In genomic region chr7:110801028-110801427, GRCm38 (mm10) we compare ENCODE assay signal across 8 mouse cellular contexts. TPM values are rescaled to one million over a fixed set of nuclear protein-coding genes. Genes with fewer than 3 reads are reported as not detected.
DNase-seq lines count a peak whose midpoint lies in the region; ATAC-seq and TF ChIP-seq lines count a peak whose summit lies in the region.

No protein-coding gene starts in this region.

- H3K79me2 ChIP-seq in MEL (ENCODE audit: control insufficient read depth, insufficient read depth, low read length, poor library complexity) = no peaks in the 10 kb centered on the region

- peak; percentile 86 for DNase-seq in MEL (ENCODE audit: low read depth, low spot score)
- peak; percentile 64 for DNase-seq in c-Kit-positive CD71-negative TER-119-negative erythroid progenitor cells, embryonic 14.5 days (ENCODE audit: low read depth)
- peak; percentile 92 for DNase-seq in forebrain, embryonic 14.5 days (ENCODE audit: low spot score)
- DNase-seq in hindbrain, embryonic 11.5 days (ENCODE audit: low spot score) = peak; percentile 88
- peak; percentile 86 for DNase-seq in left cerebral cortex, adult 11 months (ENCODE audit: low spot score)
- peak; percentile 73 to 86 for DNase-seq in lung, postnatal 4 days
- peak; percentile 84 for DNase-seq in right cerebral cortex, adult 18-20 months
- DNase-seq in urinary bladder, adult 18-20 months (ENCODE audit: low spot score in 2 of 2) = peak; percentile 62 to 71

- H3K4me1 ChIP-seq in MEL (ENCODE audit: control insufficient read depth in 1 of 2, insufficient read depth in 2 of 2, low read length in 2 of 2) = no peaks in the 10 kb centered on the region
- no peaks in the 10 kb centered on the region for H3K4me1 ChIP-seq in forebrain, embryonic 14.5 days (ENCODE audit: control insufficient read depth, insufficient read depth, low read length)
- H3K4me1 ChIP-seq in hindbrain, embryonic 11.5 days (replicated peaks; ENCODE audit: control insufficient read depth, insufficient read depth, low read length) = no peaks in the 10 kb centered on the region

- H3K4me3 ChIP-seq in MEL (ENCODE audit: control insufficient read depth in 1 of 2, insufficient read depth in 1 of 2, low read depth in 2 of 2, low read length in 2 of 2) = no peak overlapping the region
- no peak overlapping the region for H3K4me3 ChIP-seq in forebrain, embryonic 14.5 days (ENCODE audit: low read depth, low read length)
- H3K4me3 ChIP-seq in hindbrain, embryonic 11.5 days (ENCODE audit: low read depth, low read length) = no peak overlapping the region

- under 1% methylated on average over 4 of the region's 4 CpGs for WGBS in forebrain, embryonic 14.5 days
- WGBS in hindbrain, embryonic 11.5 days = 2% methylated on average over 4 of the region's 4 CpGs

- H3K27ac ChIP-seq in MEL (ENCODE audit: control insufficient read depth, low read depth, low read length) = no peak overlapping the region
- no peak overlapping the region for H3K27ac ChIP-seq in forebrain, embryonic 14.5 days (ENCODE audit: low read depth, low read length)
- H3K27ac ChIP-seq in hindbrain, embryonic 11.5 days (ENCODE audit: low read depth, low read length) = no peak overlapping the region

- TF ChIP-seq CTCF in MEL (IDR thresholded peaks at IDR 0.05 in 2 of 3, conservative IDR thresholded peaks at IDR 0.05 in 1 of 3; ENCODE audit: control insufficient read depth in 1 of 3, insufficient read depth in 1 of 3, low read depth in 2 of 3, low read length in 3 of 3, poor library complexity in 1 of 3, severe bottlenecking in 1 of 3) = peak; percentile 90 to 98 (median 94)

- no peak for TF ChIP-seq EP300 in MEL (IDR thresholded peaks at IDR 0.05; ENCODE audit: low read depth in 1 of 2, low read length in 2 of 2)

- H3K4me2 ChIP-seq in forebrain, embryonic 14.5 days (ENCODE audit: low read length) = no peak overlapping the region
- no peak overlapping the region for H3K4me2 ChIP-seq in hindbrain, embryonic 11.5 days (replicated peaks; ENCODE audit: low read depth, low read length)

- H3K9ac ChIP-seq in MEL (ENCODE audit: control insufficient read depth, low read depth, low read length, poor library complexity, severe bottlenecking) = no peak overlapping the region
- no peak overlapping the region for H3K9ac ChIP-seq in forebrain, embryonic 14.5 days (ENCODE audit: low read length)
- no peak overlapping the region for H3K9ac ChIP-seq in hindbrain, embryonic 11.5 days (ENCODE audit: low read depth, low read length)

- H3K27me3 ChIP-seq in MEL (ENCODE audit: control insufficient read depth in 1 of 2, insufficient read depth in 2 of 2, low read length in 2 of 2) = no peaks in the 10 kb centered on the region
- H3K27me3 ChIP-seq in forebrain, embryonic 14.5 days (replicated peaks; ENCODE audit: control insufficient read depth, insufficient read depth, low read length) = no peaks in the 10 kb centered on the region
- H3K27me3 ChIP-seq in hindbrain, embryonic 11.5 days (ENCODE audit: control insufficient read depth, insufficient read depth, low read length) = no peaks in the 10 kb centered on the region

- no peaks in the 10 kb centered on the region for H3K9me3 ChIP-seq in MEL (replicated peaks; ENCODE audit: insufficient read depth, low read length)
- H3K9me3 ChIP-seq in forebrain, embryonic 14.5 days (replicated peaks; ENCODE audit: control insufficient read depth, low read length) = no peaks in the 10 kb centered on the region
- no peaks in the 10 kb centered on the region for H3K9me3 ChIP-seq in hindbrain, embryonic 11.5 days (ENCODE audit: control insufficient read depth, low read length)

- TF ChIP-seq RAD21 in MEL (IDR thresholded peaks at IDR 0.05; ENCODE audit: low read depth, low read length) = peak; percentile 98

- H3K36me3 ChIP-seq in MEL (ENCODE audit: control insufficient read depth in 1 of 2, insufficient read depth in 2 of 2, low read length in 2 of 2) = no peaks in the 10 kb centered on the region; a peak in 1 of 4 replicates
- no peaks in the 10 kb centered on the region for H3K36me3 ChIP-seq in forebrain, embryonic 14.5 days (ENCODE audit: control insufficient read depth, insufficient read depth, low read length)
- no peaks in the 10 kb centered on the region for H3K36me3 ChIP-seq in hindbrain, embryonic 11.5 days (ENCODE audit: control insufficient read depth, insufficient read depth, low read length)

- no peak for TF ChIP-seq POLR2A in MEL (IDR thresholded peaks at IDR 0.05; ENCODE audit: control insufficient read depth in 1 of 2, insufficient read depth in 1 of 2, low read depth in 1 of 2, low read length in 2 of 2, poor library complexity in 1 of 2)

- ATAC-seq in forebrain, embryonic 14.5 days = peak; percentile 63; the same call in 1 of the 2 replicates
- peak; percentile 58; the same call in 1 of the 2 replicates for ATAC-seq in hindbrain, embryonic 11.5 days (ENCODE audit: low FRiP score)

TF ChIP-seq in MEL, 35 proteins besides CTCF, POLR2A, EP300 and RAD21:
- no peak for TF ChIP-seq GABPA (IDR thresholded peaks at IDR 0.05; ENCODE audit: low read depth, low read length)
- TF ChIP-seq SIN3A (IDR thresholded peaks at IDR 0.05; ENCODE audit: low read length) = 0 out of 2 replicates have a peak, but pooled peaks have one; percentile 35
- peak; percentile 97 for TF ChIP-seq ZC3H11A (IDR thresholded peaks at IDR 0.05; ENCODE audit: low read depth, low read length)
- no peak for TF ChIP-seq ETS1 (IDR thresholded peaks at IDR 0.05; ENCODE audit: low read depth, low read length)
- no peak for TF ChIP-seq ELF1 (IDR thresholded peaks at IDR 0.05; ENCODE audit: low read depth, low read length)
- no peak for TF ChIP-seq HCFC1 (IDR thresholded peaks at IDR 0.05; ENCODE audit: low read depth, low read length)
- TF ChIP-seq JUND (IDR thresholded peaks at IDR 0.05; ENCODE audit: low read depth, low read length) = no peak
- TF ChIP-seq MAX (IDR thresholded peaks at IDR 0.05; ENCODE audit: low read length) = no peak
- peak; percentile 100 for TF ChIP-seq SMC3 (IDR thresholded peaks at IDR 0.05; ENCODE audit: low read depth, low read length)
- TF ChIP-seq TCF12 (IDR thresholded peaks at IDR 0.05; ENCODE audit: low read depth, low read length) = 0 out of 2 replicates have a peak, but pooled peaks have one; percentile 3
- no peak for TF ChIP-seq ZMIZ1 (IDR thresholded peaks at IDR 0.05; ENCODE audit: low read depth, low read length)
- TF ChIP-seq RCOR1 (IDR thresholded peaks at IDR 0.05; ENCODE audit: low read depth, low read length) = no peak

RNA-seq across cellular contexts. Expression of gene Ampd3, which starts 33.0 kb away (rescaled TPM):
- 11.7 and 14.8 TPM in 2 replicates for total RNA-seq in MEL (2012; rRNA removed)
- polyA plus RNA-seq in MEL (2012; ENCODE audit: insufficient read depth in 1 of 2, insufficient read length in 2 of 2, low read depth in 1 of 2, low replicate concordance in 2 of 2, missing spikeins in 1 of 2) = 10 to 100 TPM in 1 of 2 experiments, not detected in 1; 22.3 TPM
- polyA plus RNA-seq in forebrain, embryonic 14.5 days (2014; fragmentation: Nextera tagmentation; extraction: Ambion mirVana) = 3.6 and 4.9 TPM in 2 replicates
- polyA plus RNA-seq in hindbrain, embryonic 11.5 days (2014; fragmentation: Nextera tagmentation; extraction: Ambion mirVana) = 1.3 and 1.4 TPM in 2 replicates

RNA-seq across cellular contexts. Expression of gene Rnf141, which starts 43.2 kb away (rescaled TPM):
- 19.7 and 23.3 TPM in 2 replicates for total RNA-seq in MEL (2012; rRNA removed)
- polyA plus RNA-seq in MEL (2012; ENCODE audit: insufficient read depth in 1 of 2, insufficient read length in 2 of 2, low read depth in 1 of 2, low replicate concordance in 2 of 2, missing spikeins in 1 of 2) = 10 to 100 TPM in 1 of 2 experiments, not detected in 1; 18.8 TPM
- 36.8 and 38.0 TPM in 2 replicates for polyA plus RNA-seq in forebrain, embryonic 14.5 days (2014; fragmentation: Nextera tagmentation; extraction: Ambion mirVana)
- polyA plus RNA-seq in hindbrain, embryonic 11.5 days (2014; fragmentation: Nextera tagmentation; extraction: Ambion mirVana) = 28.2 and 29.0 TPM in 2 replicates
